Mouse (Mus musculus) heart, postnatal 10 days (tissue): Measurements from ENCODE around the gene Kcnk5. TPM values are rescaled to one million over a fixed set of nuclear protein-coding genes. Genes with fewer than 3 reads are reported as not detected.

ENCODE experiments used
- DNase-seq, 2 experiments: peaks; one replicate each; pipeline ENCODE4 v3.0.0; 2021
- intact Hi-C: fragments of 180-260 bp; cut with DNase I; formaldehyde crosslinking; loops from one replicate; pipeline ENCODE4 v1.15.1; 2025
- total RNA-seq, 2 experiments: library from RNA; stranded (reverse); gene quantifications; 2 replicates each; pipeline ENCODE4 v1.2.3; 2021

The Kcnk5 gene
- total RNA-seq, 2 experiments from 2014 or later = 1.1 to 1.4 TPM

GRCm38 (mm10) chr14:20202655-20203181 is 21.1 kb upstream of the Kcnk5 start:
- no peak for DNase-seq
- intact Hi-C loops = no loop called here

- no peak for DNase-seq
- intact Hi-C loops = no loop called here
Observed at GRCm38 (mm10) chr14:20201066-20201683, 19.6 kb upstream of the Kcnk5 start.

GRCm38 (mm10) chr14:20193103-20193715 is 11.6 kb upstream of the Kcnk5 start:
- DNase-seq = no peak
- intact Hi-C loops = no loop called here

GRCm38 (mm10) chr14:20191136-20191735 is 9.6 kb upstream of the Kcnk5 start:
- DNase-seq = no peak
- intact Hi-C loops = no loop called here

GRCm38 (mm10) chr14:20189751-20190150 is 8.1 kb upstream of the Kcnk5 start:
- intact Hi-C loops = no loop called here
- DNase-seq = no peak

- intact Hi-C loops = no loop called here
- no peak for DNase-seq
Observed at GRCm38 (mm10) chr14:20185426-20185825, 3.8 kb upstream of the Kcnk5 start.

- intact Hi-C loops = loop anchor here (5.0 kb wide), 1 partner anchor 66 kb away; no protein-coding TSS in a partner anchor
- no peak for DNase-seq
Observed at GRCm38 (mm10) chr14:20183701-20184100, 2.1 kb upstream of the Kcnk5 start.

GRCm38 (mm10) chr14:20182596-20182995 is 987 bp upstream of the Kcnk5 start:
- no peak for DNase-seq
- intact Hi-C loops = loop anchor here (5.0 kb wide), 1 partner anchor 65 kb away; no protein-coding TSS in a partner anchor

- peak; percentile 40 to 46 for DNase-seq
- intact Hi-C loops = loop anchor here (5.0 kb wide), 1 partner anchor 63 kb away; no protein-coding TSS in a partner anchor
Observed at GRCm38 (mm10) chr14:20180751-20181162, 852 bp downstream of the Kcnk5 start.

GRCm38 (mm10) chr14:20180304-20180703 is 1.3 kb downstream of the Kcnk5 start:
- no peak for DNase-seq
- intact Hi-C loops = loop anchor here (5.0 kb wide), 1 partner anchor 63 kb away; no protein-coding TSS in a partner anchor

GRCm38 (mm10) chr14:20179731-20180280 is 1.8 kb downstream of the Kcnk5 start:
- intact Hi-C loops = loop anchor here (5.0 kb wide), 1 partner anchor 63 kb away; no protein-coding TSS in a partner anchor
- no peak for DNase-seq

- DNase-seq = no peak
Observed at GRCm38 (mm10) chr14:20179080-20179479, 2.5 kb downstream of the Kcnk5 start.

GRCm38 (mm10) chr14:20178593-20178992 is 3.0 kb downstream of the Kcnk5 start:
- intact Hi-C loops = no loop called here
- no peak for DNase-seq

More at GRCm38 (mm10) chr14:20179080-20179479, 2.5 kb downstream of the Kcnk5 start:
- intact Hi-C loops = no loop called here

- no peak for DNase-seq
- intact Hi-C loops = no loop called here
Observed at GRCm38 (mm10) chr14:20177494-20178123, 4.0 kb downstream of the Kcnk5 start.

- DNase-seq = no peak
- intact Hi-C loops = no loop called here
Observed at GRCm38 (mm10) chr14:20175705-20176104, 5.9 kb downstream of the Kcnk5 start.

GRCm38 (mm10) chr14:20175114-20175513 is 6.5 kb downstream of the Kcnk5 start:
- intact Hi-C loops = no loop called here
- DNase-seq = no peak

GRCm38 (mm10) chr14:20174696-20175095 is 6.9 kb downstream of the Kcnk5 start:
- DNase-seq = no peak
- intact Hi-C loops = no loop called here

- no peak for DNase-seq
- intact Hi-C loops = no loop called here
Observed at GRCm38 (mm10) chr14:20173873-20174490, 7.6 kb downstream of the Kcnk5 start.

GRCm38 (mm10) chr14:20172924-20173323 is 8.7 kb downstream of the Kcnk5 start:
- intact Hi-C loops = no loop called here
- DNase-seq = no peak

GRCm38 (mm10) chr14:20172509-20172908 is 9.1 kb downstream of the Kcnk5 start:
- no peak for DNase-seq
- intact Hi-C loops = no loop called here
